Mouse (Mus musculus): ENCODE data around the gene Tekt3. TPM values are rescaled to one million over a fixed set of nuclear protein-coding genes. Genes with fewer than 3 reads are reported as not detected.

Gene Tekt3
- polyA plus RNA-seq, 1 experiment from 2014 or later: not detected

DNA sequence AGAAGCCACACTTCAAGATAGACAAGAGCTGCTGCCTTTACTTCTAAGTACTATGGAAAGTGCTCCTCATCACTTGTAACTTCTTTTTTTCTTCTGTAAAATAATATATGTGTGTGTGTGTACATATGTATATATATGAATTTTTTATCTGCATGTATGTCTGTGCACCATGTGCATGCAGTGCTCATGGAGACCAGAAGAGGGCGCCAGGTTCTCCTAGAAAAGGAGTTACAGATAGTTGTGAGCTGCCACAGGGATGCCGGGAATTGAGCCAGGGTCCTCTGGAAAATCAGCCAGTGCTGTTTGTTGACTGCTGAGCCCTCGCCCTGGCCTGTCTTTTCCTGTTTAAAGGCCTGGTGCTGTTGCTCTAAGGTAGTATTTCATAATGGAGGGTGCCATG lies 23.1 kb downstream of the Tekt3 start:
- ATAC-seq: no peak

DNA sequence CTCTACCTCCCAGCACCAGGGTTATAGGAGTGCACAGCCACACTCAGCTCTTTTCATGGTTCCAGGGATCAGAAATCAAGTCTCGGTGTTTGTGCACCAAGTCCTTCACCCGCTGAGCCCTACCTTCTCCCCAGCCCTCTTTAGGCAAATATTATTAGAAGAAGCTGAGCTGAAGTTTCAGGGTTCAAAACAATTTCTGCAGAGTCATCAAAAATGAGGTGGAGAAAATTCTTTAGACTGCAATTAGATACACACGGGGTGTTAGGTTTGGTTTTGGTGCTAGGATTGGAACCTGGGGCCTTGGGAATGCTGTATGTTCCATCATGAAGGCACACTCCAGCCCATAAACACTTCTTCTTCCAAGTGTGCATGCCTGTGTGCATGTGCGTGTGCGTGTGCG lies 27.2 kb downstream of the Tekt3 start:
- no peaks in the 10 kb centered on the region for H3K36me3 ChIP-seq (ENCODE audit: poor library complexity, severe bottlenecking)
- WGBS: 90% methylated on average over 6 of the region's 6 CpGs
- H3K9me3 ChIP-seq (replicated peaks): 0 out of 2 replicates have a peak, but pooled peaks cover 7% of the 10 kb centered on the region
- H3K27me3 ChIP-seq: no peaks in the 10 kb centered on the region
- H3K27ac ChIP-seq: no peak overlapping the region
- no peak overlapping the region for H3K9ac ChIP-seq
- ATAC-seq: no peak
- no peaks in the 10 kb centered on the region for H3K4me1 ChIP-seq
- no peak overlapping the region for H3K4me2 ChIP-seq
- H3K4me3 ChIP-seq: no peak overlapping the region

More for the DNA sequence above, 23.1 kb downstream of the Tekt3 start:
- Histone ChIP-seq H3K4me1 (no peaks in the 10 kb centered on the region), H3K36me3 (ENCODE audit: poor library complexity, severe bottlenecking) (no peaks in the 10 kb centered on the region), H3K9me3 (replicated peaks) (0 out of 2 replicates have a peak, but pooled peaks cover 7% of the 10 kb centered on the region), H3K9ac (no peak overlapping the region), H3K4me3 (no peak overlapping the region), H3K4me2 (no peak overlapping the region), H3K27ac (no peak overlapping the region), H3K27me3 (no peaks in the 10 kb centered on the region)
- 84% methylated on average over 3 of the region's 3 CpGs for WGBS

DNA sequence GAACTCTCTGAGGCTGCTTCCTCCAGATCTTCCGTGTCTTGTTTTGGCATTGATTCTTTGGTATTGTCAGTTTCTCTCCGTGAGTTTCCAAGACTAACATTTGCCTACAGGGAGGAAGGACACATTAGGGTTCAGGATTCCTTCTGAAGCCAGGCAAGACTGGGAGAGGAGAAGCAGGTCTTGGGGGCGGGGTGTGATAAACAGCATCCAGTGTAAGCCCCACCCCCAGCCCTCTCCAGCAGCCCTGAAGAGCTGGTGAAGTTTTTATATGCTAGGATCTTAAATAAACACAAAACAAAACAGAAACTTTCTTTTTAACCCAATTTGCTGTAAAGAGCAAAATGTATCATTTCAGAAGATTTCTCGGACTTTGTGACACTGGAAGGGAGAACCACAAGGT lies 28.8 kb downstream of the Tekt3 start:
- Histone ChIP-seq H3K4me3 (no peak overlapping the region), H3K4me1 (no peaks in the 10 kb centered on the region), H3K4me2 (no peak overlapping the region), H3K27me3 (no peaks in the 10 kb centered on the region), H3K9ac (no peak overlapping the region), H3K9me3 (replicated peaks) (no peaks in the 10 kb centered on the region), H3K27ac (no peak overlapping the region), H3K36me3 (ENCODE audit: poor library complexity, severe bottlenecking) (no peaks in the 10 kb centered on the region)
- WGBS: 59% methylated on average over 4 of the region's 4 CpGs
- no peak for ATAC-seq

DNA sequence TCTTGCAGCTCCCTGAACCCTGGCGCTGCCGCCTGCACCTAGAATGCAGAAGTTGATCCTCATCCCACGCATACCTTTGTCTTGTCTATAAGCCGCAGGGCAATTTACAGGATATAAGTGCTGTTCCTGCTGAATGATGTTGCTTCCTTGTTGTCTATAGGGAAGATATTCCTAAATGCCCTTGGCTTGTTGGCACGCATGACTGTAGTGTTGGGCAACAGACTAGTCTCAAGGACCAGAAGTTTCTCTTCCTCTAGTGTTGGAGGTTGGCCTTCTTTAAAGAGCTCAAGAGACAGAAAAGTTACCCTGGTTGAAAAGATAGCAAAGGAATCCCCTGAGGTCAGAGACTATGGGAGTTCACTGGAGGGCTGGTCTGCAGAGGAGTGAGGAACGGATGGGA lies 29.5 kb downstream of the Tekt3 start:
- H3K36me3 ChIP-seq (ENCODE audit: poor library complexity, severe bottlenecking): no peaks in the 10 kb centered on the region
- H3K9me3 ChIP-seq (replicated peaks): no peaks in the 10 kb centered on the region
- ATAC-seq: no peak
- no peaks in the 10 kb centered on the region for H3K4me1 ChIP-seq
- no peak overlapping the region for H3K4me3 ChIP-seq
- no peak overlapping the region for H3K27ac ChIP-seq
- no peak overlapping the region for H3K9ac ChIP-seq
- WGBS: 94% methylated on average over 6 of the region's 6 CpGs
- no peak overlapping the region for H3K4me2 ChIP-seq
- H3K27me3 ChIP-seq: no peaks in the 10 kb centered on the region

DNA sequence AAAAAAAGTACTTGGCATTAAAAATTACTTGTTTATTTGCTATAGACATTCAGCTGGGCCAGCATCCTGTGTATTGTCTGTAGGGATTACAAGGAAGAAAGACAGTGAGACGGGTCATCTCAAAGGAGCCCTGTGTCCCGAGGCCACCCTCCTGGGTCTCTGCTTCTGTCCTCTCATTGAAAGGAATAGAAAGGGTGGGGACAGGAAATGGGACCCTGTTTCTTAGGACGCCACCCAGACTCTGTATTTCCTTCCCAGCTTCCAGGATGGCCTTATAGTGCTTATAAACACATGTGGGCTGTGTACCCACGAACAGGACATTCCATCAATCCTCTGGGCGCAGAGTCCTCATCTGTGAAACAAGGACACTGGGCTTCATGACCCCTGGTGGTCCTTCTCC lies 30.8 kb downstream of the Tekt3 start:
- Histone ChIP-seq H3K4me2 (no peak overlapping the region), H3K4me3 (no peak overlapping the region), H3K9me3 (replicated peaks) (no peaks in the 10 kb centered on the region), H3K9ac (no peak overlapping the region), H3K4me1 (no peaks in the 10 kb centered on the region), H3K36me3 (ENCODE audit: poor library complexity, severe bottlenecking) (no peaks in the 10 kb centered on the region), H3K27me3 (no peaks in the 10 kb centered on the region), H3K27ac (no peak overlapping the region)
- 73% methylated on average over 5 of the region's 5 CpGs for WGBS
- no peak for ATAC-seq

DNA sequence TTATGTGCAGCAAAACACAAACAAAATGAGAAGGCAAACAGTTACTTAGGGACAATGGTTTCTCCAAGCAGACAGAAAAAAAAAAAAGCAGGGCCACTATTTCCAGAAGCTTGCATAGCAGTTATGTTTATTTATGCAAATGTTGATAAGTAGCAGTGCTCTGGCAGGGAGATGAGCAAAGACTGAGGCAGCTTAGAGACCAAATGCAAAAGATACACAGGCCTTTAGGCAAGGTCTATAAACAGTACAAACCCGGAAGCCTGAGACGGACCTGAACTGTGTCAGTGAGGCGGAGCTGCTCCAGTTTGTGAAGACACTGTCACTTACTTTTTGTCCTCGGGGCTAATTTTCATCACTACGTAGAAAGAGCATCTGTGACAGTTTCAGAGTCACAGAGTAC lies 32.1 kb downstream of the Tekt3 start:
- Histone ChIP-seq H3K4me3 (no peak overlapping the region), H3K9me3 (replicated peaks) (no peaks in the 10 kb centered on the region), H3K27me3 (no peaks in the 10 kb centered on the region), H3K27ac (no peak overlapping the region), H3K9ac (no peak overlapping the region), H3K36me3 (ENCODE audit: poor library complexity, severe bottlenecking) (no peaks in the 10 kb centered on the region), H3K4me2 (no peak overlapping the region), H3K4me1 (no peaks in the 10 kb centered on the region)
- WGBS: 81% methylated on average over 5 of the region's 5 CpGs
- ATAC-seq: no peak

DNA sequence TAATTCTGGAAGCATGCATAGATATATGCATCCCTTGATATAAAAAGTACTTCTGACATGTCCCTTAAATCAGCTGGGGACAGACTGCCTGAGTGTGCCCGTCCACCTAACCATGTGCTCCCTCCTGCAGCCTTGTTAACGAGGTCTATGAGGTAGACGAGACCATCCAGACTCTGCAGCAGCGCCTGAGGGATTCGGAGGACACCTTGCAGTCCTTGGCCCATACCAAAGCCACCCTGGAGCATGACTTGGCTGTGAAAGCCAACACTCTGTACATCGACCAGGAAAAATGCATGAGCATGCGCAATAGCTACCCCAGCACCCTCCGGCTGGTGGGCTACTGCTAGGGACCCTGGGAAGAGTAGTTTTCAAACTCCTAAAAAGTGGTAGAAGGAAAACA lies 33.0 kb downstream of the Tekt3 start:
- no peaks in the 10 kb centered on the region for H3K36me3 ChIP-seq (ENCODE audit: poor library complexity, severe bottlenecking)
- H3K4me3 ChIP-seq: no peak overlapping the region
- H3K27me3 ChIP-seq: no peaks in the 10 kb centered on the region
- WGBS: 85% methylated on average over 8 of the region's 8 CpGs
- no peaks in the 10 kb centered on the region for H3K9me3 ChIP-seq (replicated peaks)
- H3K9ac ChIP-seq: no peak overlapping the region
- no peak overlapping the region for H3K4me2 ChIP-seq
- H3K27ac ChIP-seq: no peak overlapping the region
- ATAC-seq: no peak
- no peaks in the 10 kb centered on the region for H3K4me1 ChIP-seq

DNA sequence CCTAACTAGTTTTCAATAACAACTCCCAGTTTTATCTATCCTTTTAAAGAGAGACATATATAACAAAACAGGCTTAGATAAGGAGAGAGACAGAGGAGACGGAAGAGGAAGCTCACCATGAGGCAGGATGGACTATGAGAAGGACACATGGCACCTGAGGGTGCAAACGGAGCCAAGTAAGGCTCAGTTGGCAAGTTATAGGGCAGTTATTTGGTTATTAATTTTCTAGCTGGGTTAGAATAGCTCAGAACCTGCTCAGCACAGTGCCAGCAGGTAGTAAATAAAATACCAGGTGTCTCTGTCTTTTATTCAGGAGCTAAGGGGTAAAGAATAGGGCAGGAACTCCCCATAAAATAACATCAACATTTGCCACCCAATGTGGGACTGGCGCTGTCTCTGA lies 36.6 kb downstream of the Tekt3 start:
- ATAC-seq: no peak

DNA sequence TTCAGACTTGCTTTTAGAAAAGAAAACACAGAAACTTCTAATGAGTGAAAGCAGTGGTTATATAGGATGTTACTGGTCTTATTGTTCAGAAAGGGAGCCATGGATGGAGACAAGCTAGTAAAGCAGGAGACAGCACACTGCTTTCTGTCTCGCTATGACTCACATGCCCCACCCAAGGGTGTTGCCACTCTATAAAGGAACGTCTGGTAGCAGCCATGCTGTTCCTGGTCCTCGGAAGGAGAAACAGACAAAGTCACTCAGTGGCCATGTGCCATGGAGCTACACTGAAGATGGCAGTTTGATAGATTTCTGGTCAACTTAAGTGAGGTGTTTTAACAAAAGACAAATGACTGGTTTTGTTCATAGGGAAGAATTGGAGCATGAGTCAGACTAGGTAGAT lies 37.9 kb downstream of the Tekt3 start:
- H3K36me3 ChIP-seq (ENCODE audit: poor library complexity, severe bottlenecking): no peaks in the 10 kb centered on the region
- H3K27ac ChIP-seq: no peak overlapping the region
- no peak overlapping the region for H3K4me3 ChIP-seq
- H3K27me3 ChIP-seq: no peaks in the 10 kb centered on the region
- H3K4me1 ChIP-seq: no peaks in the 10 kb centered on the region
- WGBS: 93% methylated on average over 3 of the region's 3 CpGs
- ATAC-seq: no peak
- no peak overlapping the region for H3K9ac ChIP-seq
- H3K9me3 ChIP-seq (replicated peaks): no peaks in the 10 kb centered on the region
- H3K4me2 ChIP-seq: no peak overlapping the region

More for the DNA sequence above, 36.6 kb downstream of the Tekt3 start:
- no peaks in the 10 kb centered on the region for H3K4me1 ChIP-seq
- H3K27me3 ChIP-seq: no peaks in the 10 kb centered on the region
- H3K4me3 ChIP-seq: no peak overlapping the region
- no peaks in the 10 kb centered on the region for H3K9me3 ChIP-seq (replicated peaks)
- H3K4me2 ChIP-seq: no peak overlapping the region
- WGBS: 85% methylated on average over 3 of the region's 3 CpGs
- H3K27ac ChIP-seq: no peak overlapping the region
- no peak overlapping the region for H3K9ac ChIP-seq
- no peaks in the 10 kb centered on the region for H3K36me3 ChIP-seq (ENCODE audit: poor library complexity, severe bottlenecking)

DNA sequence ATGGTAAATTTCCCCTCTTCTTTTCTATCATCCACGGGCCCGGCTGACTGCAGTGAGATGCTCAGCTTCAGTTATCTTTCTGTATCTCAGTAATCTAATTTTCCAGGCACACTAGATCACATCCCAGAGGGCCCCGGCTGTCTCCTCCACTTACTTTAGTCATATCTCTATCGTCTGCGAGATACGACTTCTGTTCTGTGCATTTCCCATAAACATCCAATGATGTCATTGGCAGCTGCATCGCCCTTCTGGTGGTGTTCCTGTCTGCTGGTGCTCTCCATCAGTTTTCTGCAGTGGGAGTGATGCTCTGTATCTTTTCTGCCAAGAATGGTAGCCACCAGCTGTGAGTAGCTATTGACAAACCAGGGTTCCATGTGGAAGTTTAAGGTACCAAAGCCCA lies 41.8 kb downstream of the Tekt3 start:
- Histone ChIP-seq H3K27me3 (no peaks in the 10 kb centered on the region), H3K9ac (no peak overlapping the region), H3K4me2 (no peak overlapping the region), H3K9me3 (replicated peaks) (no peaks in the 10 kb centered on the region), H3K4me3 (no peak overlapping the region), H3K27ac (no peak overlapping the region), H3K4me1 (no peaks in the 10 kb centered on the region), H3K36me3 (ENCODE audit: poor library complexity, severe bottlenecking) (no peaks in the 10 kb centered on the region)
- WGBS: 89% methylated on average over 7 of the region's 7 CpGs
- ATAC-seq: no peak

DNA sequence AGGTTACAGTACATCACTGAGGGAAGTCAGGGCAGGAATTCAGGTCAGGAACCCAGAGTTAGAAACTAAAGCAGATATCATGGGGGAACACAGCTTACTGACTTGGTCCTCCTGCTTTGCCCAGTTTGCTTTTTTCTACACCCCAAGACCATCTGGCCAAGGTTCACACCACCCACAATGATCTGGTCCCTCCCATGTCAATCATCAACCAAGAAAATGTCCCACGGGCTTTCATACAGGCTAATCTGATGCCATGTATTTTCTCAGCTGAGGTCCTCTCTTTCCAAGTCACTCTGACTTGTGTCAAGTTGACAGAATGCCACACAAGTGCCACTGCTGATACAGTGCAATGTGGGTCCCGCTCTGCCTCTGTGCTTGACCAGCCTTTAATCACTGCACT lies 42.6 kb downstream of the Tekt3 start:
- no peaks in the 10 kb centered on the region for H3K4me1 ChIP-seq
- ATAC-seq: no peak
- no peak overlapping the region for H3K27ac ChIP-seq
- H3K9ac ChIP-seq: no peak overlapping the region
- WGBS: 93% methylated on average over 2 of the region's 2 CpGs
- no peak overlapping the region for H3K4me2 ChIP-seq
- H3K4me3 ChIP-seq: no peak overlapping the region
- H3K27me3 ChIP-seq: no peaks in the 10 kb centered on the region
- H3K36me3 ChIP-seq (ENCODE audit: poor library complexity, severe bottlenecking): no peaks in the 10 kb centered on the region
- H3K9me3 ChIP-seq (replicated peaks): no peaks in the 10 kb centered on the region

DNA sequence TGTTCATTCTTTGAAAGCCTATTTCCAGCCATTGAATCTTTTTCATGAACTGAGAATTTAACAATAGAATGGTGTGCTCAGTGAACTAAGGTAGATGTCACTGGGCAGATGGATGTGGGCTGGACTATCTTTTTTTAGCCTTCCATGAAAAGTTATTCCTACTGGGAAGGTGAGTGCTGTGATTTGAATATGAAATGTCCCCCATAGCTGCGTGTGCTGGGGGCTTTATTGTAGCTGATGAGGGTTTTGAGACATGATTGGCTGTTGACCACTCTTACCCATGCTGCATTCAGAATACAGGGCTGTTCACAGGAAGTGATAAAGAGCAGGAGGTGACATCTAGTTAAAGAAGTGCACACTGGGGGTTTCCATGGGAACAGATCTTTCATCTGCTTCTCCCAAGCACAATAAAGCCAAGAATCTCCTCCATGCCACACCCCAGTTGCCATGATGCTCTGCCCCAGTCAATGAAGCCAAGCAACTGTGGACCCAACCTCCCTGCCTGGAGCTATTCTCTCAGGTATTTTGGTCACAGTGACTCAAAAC lies 47.8 kb downstream of the Tekt3 start:
- Histone ChIP-seq H3K27ac (no peak overlapping the region), H3K4me1 (no peaks in the 10 kb centered on the region), H3K9ac (no peak overlapping the region), H3K4me3 (no peak overlapping the region), H3K9me3 (replicated peaks) (no peaks in the 10 kb centered on the region), H3K36me3 (ENCODE audit: poor library complexity, severe bottlenecking) (no peaks in the 10 kb centered on the region), H3K4me2 (no peak overlapping the region), H3K27me3 (no peaks in the 10 kb centered on the region)
- no peak for ATAC-seq
- 52% methylated on average over 1 of the region's 1 CpGs for WGBS

DNA sequence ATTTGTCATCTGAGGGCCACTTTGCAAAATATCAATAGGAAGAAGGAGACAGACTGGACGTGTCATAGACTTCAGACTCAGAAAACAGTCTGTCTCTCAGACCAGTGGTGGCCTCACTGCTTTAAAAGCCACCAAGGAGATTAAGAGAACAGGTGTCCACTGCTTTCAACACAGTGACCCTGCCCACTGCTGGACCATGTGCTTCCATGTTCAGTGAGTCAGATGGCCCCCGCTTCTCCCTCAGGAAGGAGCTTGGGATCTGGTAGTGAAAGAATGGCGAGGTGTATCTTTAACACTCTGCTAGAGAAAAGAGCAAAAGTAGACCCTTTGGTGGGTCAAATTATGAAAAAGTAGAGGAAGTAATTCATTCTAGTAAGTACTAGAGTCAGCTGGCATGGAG lies 48.9 kb downstream of the Tekt3 start:
- Histone ChIP-seq H3K27me3 (no peaks in the 10 kb centered on the region), H3K4me1 (no peaks in the 10 kb centered on the region), H3K36me3 (ENCODE audit: poor library complexity, severe bottlenecking) (no peaks in the 10 kb centered on the region), H3K4me2 (no peak overlapping the region), H3K27ac (no peak overlapping the region), H3K9ac (no peak overlapping the region), H3K4me3 (no peak overlapping the region), H3K9me3 (replicated peaks) (no peaks in the 10 kb centered on the region)
- 82% methylated on average over 3 of the region's 3 CpGs for WGBS
- no peak for ATAC-seq

All from forebrain, embryonic 13.5 days (tissue).